Mouse (Mus musculus): ENCODE results near the gene Kctd21. TPM values are rescaled to one million over a fixed set of nuclear protein-coding genes. Genes with fewer than 3 reads are reported as not detected.
A peak's percentile ranks its signal among the peaks of the same experiment; 100 is the strongest.

Gene Kctd21
- polyA plus RNA-seq, 1 experiment from 2014 or later: 7.7 TPM

DNA sequence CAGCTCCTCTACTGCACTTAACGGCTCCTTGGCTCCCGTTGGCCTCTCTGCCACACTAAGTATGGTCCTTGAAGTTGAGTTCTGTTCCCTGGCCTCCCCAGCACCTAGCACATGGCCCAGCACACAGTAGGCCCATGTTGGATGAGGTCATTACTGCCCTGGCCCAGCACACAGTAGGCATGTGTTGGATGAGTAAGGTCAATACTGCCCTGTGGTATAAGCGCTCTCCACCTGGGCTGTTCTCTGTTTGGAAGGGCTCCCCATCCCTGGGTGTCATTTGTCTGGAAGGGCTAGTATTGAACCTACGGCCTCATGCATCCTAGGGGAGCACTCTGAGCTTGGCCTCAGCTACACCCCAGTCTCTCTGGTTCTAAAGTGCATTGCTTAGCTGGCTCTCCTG lies 4.8 kb upstream of the Kctd21 start:
- Histone ChIP-seq H3K4me1 (peaks cover 34% of the 10 kb centered on the region), H3K4me3 (no peak overlapping the region), H3K36me3 (peaks cover 2% of the 10 kb centered on the region; the same call in 1 of the 2 replicates), H3K27ac (no peak overlapping the region), H3K9me3 (replicated peaks) (no peaks in the 10 kb centered on the region), H3K27me3 (peaks cover 39% of the 10 kb centered on the region), H3K4me2 (replicated peaks) (no peak overlapping the region), H3K9ac (no peak overlapping the region)
- ATAC-seq (ENCODE audit: low FRiP score): no peak
- 87% methylated on average over 4 of the region's 4 CpGs for WGBS

DNA sequence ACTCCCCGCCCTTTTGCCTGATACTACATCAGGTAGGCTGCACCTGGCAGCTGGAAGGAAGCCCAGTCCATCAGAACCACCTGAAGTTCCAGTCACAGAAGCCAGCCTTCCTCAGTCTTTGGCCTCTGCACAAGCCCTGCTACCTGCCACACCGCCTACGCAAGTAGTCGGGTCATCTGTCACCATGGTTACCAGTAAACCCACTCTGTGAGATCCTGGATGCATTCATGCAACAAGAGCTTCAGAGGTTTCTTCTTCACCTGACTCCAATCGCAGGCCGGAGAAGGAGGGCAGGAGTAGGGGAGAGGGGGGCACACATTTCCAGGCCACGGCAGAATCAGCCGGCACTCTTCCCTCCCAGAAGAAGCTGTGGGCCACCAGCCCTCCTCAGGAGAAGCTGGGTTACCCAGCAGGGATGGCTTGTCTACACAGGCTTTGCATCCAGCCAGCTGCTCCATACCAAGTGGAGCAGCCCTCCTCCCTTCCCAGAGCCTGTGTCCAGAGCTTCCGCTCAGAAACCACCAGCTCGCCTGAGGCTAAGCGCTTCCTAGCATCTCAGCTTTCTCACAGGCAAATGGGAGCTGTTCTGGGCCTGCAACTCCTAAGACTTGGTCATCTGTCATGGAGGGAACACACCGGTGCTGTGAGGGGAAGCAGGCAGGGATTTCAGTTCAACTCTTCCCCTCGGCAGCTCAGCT lies 3.1 kb upstream of the Kctd21 start:
- Histone ChIP-seq H3K27me3 (peaks cover 35% of the 10 kb centered on the region), H3K27ac (no peak overlapping the region), H3K36me3 (peaks cover 1% of the 10 kb centered on the region; the same call in 1 of the 2 replicates), H3K4me2 (replicated peaks) (no peak overlapping the region), H3K4me3 (no peak overlapping the region), H3K9ac (no peak overlapping the region), H3K4me1 (peaks cover 41% of the 10 kb centered on the region), H3K9me3 (replicated peaks) (no peaks in the 10 kb centered on the region)
- ATAC-seq (ENCODE audit: low FRiP score): no peak
- 73% methylated on average over 13 of the region's 13 CpGs for WGBS

GRCm38 (mm10) chr7:97329676-97330075 lies 2.5 kb upstream of the Kctd21 start:
- Histone ChIP-seq H3K9ac (no peak overlapping the region), H3K9me3 (replicated peaks) (no peaks in the 10 kb centered on the region), H3K36me3 (no peaks in the 10 kb centered on the region), H3K4me3 (no peak overlapping the region), H3K4me1 (peaks cover 41% of the 10 kb centered on the region), H3K27ac (no peak overlapping the region), H3K27me3 (peaks cover 29% of the 10 kb centered on the region), H3K4me2 (replicated peaks) (no peak overlapping the region)
- ATAC-seq (ENCODE audit: low FRiP score): no peak
- 88% methylated on average over 3 of the region's 3 CpGs for WGBS

DNA sequence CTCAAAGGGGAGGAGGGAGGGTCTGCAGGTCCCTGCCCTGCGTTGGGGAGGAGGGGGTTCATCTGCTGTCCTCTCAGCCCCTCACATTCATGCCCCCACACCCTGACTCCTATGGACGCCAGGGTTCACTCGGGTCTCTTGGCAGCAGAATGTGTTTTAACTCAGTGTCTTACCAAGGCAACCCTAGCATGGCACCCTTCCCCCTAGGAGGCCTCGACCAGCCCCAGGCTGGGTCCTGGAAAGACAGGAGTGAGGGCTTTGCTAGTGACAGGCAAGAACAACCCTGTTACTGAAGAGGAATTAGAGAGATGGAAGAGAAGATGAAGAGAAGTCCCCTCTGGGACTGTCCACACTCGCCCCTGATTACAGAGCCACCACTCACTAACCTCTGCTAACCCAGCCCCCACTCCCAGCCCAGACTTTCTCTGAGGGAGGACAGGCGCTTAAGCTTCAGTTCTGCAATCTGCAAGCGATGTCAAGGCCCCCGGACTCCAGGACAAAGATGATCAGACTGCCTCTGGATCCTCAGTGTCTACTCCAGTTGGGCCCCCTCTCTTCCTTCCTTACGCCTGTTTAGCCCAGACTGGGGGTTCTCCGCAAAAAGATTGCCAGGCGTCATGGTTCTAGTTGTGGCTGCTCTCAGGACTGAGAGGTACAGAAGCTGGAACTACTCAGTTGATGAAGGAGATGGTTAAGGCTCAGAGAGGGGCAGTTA lies 1.0 kb upstream of the Kctd21 start:
- 66% methylated on average over 11 of the region's 11 CpGs for WGBS
- H3K4me1 ChIP-seq: peaks cover 33% of the 10 kb centered on the region
- no peak overlapping the region for H3K27ac ChIP-seq
- H3K27me3 ChIP-seq: peaks cover 15% of the 10 kb centered on the region
- no peaks in the 10 kb centered on the region for H3K9me3 ChIP-seq (replicated peaks)
- peak overlapping the region; percentile 75 for H3K4me3 ChIP-seq
- peak overlapping the region; percentile 74 for H3K4me2 ChIP-seq (replicated peaks)
- no peaks in the 10 kb centered on the region for H3K36me3 ChIP-seq
- no peak for ATAC-seq (ENCODE audit: low FRiP score)
- peak overlapping the region; percentile 76 for H3K9ac ChIP-seq

DNA sequence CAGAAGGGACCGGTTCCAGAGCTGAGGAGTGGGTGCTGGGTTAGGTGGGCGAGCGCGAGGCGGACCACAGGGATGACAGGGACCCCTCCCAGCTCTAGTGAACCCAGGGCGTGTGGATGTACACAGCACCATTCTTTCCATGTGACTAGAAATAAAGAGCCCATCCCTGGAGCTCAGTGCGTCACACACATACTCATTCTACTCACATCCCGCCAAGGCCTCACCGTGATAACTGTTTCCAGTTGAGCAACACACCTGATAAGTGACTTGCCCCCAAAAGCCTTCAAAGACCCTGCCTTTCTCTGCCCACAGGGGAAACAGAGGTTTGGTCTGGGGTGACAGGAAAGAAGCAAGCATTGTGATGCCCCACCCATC lies 527 bp downstream of the Kctd21 start:
- no peak for ATAC-seq (ENCODE audit: low FRiP score)

GRCm38 (mm10) chr7:97333113-97333898 lies 1.2 kb downstream of the Kctd21 start:
- Histone ChIP-seq H3K4me2 (replicated peaks) (peak overlapping the region; percentile 74), H3K9ac (peak overlapping the region; percentile 75; the same call in 1 of the 2 replicates), H3K27ac (no peak overlapping the region), H3K9me3 (replicated peaks) (no peaks in the 10 kb centered on the region), H3K27me3 (no peaks in the 10 kb centered on the region), H3K4me3 (peak overlapping the region; percentile 75), H3K4me1 (peaks cover 33% of the 10 kb centered on the region), H3K36me3 (no peaks in the 10 kb centered on the region)
- no peak for ATAC-seq (ENCODE audit: low FRiP score)
- 87% methylated on average over 6 of the region's 6 CpGs for WGBS

More for the DNA sequence above, 527 bp downstream of the Kctd21 start:
- Histone ChIP-seq H3K27me3 (no peaks in the 10 kb centered on the region), H3K4me2 (replicated peaks) (peak overlapping the region; percentile 74), H3K9ac (peak overlapping the region; percentile 75), H3K4me1 (peaks cover 33% of the 10 kb centered on the region), H3K9me3 (replicated peaks) (no peaks in the 10 kb centered on the region), H3K27ac (no peak overlapping the region), H3K36me3 (no peaks in the 10 kb centered on the region), H3K4me3 (peak overlapping the region; percentile 75)
- 1% methylated on average over 9 of the region's 9 CpGs for WGBS

DNA sequence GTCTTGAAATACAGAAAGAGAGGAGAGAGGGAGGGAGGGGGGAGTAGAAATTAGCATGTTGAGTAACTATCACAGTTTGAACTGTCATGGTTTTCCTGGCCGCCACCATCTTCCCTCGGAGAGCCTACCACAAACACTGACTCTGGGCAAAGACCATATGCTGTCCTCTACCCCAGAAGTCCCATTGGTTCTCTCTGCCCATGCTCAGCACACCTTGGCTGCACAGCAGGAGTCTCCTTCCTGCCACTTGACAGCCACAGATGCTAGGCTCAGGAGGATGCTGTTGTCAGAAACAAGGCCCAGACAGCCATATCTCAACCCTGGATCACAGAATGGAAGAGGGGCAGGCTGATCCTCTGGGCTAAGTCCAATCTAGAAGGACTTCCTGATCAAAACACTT lies 2.3 kb downstream of the Kctd21 start:
- no peak overlapping the region for H3K9ac ChIP-seq
- no peak overlapping the region for H3K27ac ChIP-seq
- H3K36me3 ChIP-seq: no peaks in the 10 kb centered on the region
- no peaks in the 10 kb centered on the region for H3K27me3 ChIP-seq
- H3K4me1 ChIP-seq: peaks cover 27% of the 10 kb centered on the region
- H3K4me2 ChIP-seq (replicated peaks): no peak overlapping the region
- no peaks in the 10 kb centered on the region for H3K9me3 ChIP-seq (replicated peaks)
- 88% methylated on average over 2 of the region's 2 CpGs for WGBS
- ATAC-seq (ENCODE audit: low FRiP score): no peak
- no peak overlapping the region for H3K4me3 ChIP-seq

GRCm38 (mm10) chr7:97336678-97337077 lies 4.6 kb downstream of the Kctd21 start:
- Histone ChIP-seq H3K4me2 (replicated peaks) (no peak overlapping the region), H3K9ac (no peak overlapping the region), H3K36me3 (no peaks in the 10 kb centered on the region), H3K4me1 (peaks cover 8% of the 10 kb centered on the region), H3K9me3 (replicated peaks) (no peaks in the 10 kb centered on the region), H3K4me3 (no peak overlapping the region), H3K27me3 (no peaks in the 10 kb centered on the region), H3K27ac (no peak overlapping the region)
- WGBS: 81% methylated on average over 1 of the region's 1 CpGs
- ATAC-seq (ENCODE audit: low FRiP score): no peak

- Histone ChIP-seq H3K9ac (no peak overlapping the region), H3K4me3 (no peak overlapping the region), H3K27ac (no peak overlapping the region), H3K4me2 (replicated peaks) (no peak overlapping the region), H3K27me3 (no peaks in the 10 kb centered on the region), H3K9me3 (replicated peaks) (no peaks in the 10 kb centered on the region), H3K4me1 (no peaks in the 10 kb centered on the region), H3K36me3 (no peaks in the 10 kb centered on the region)
- ATAC-seq (ENCODE audit: low FRiP score): no peak
- WGBS: 86% methylated on average over 4 of the region's 4 CpGs
Measured at GRCm38 (mm10) chr7:97338593-97338992, 6.5 kb downstream of the Kctd21 start.

- Histone ChIP-seq H3K9ac (no peak overlapping the region), H3K4me3 (no peak overlapping the region), H3K27me3 (no peaks in the 10 kb centered on the region), H3K4me1 (no peaks in the 10 kb centered on the region), H3K4me2 (replicated peaks) (no peak overlapping the region), H3K27ac (no peak overlapping the region), H3K9me3 (replicated peaks) (no peaks in the 10 kb centered on the region), H3K36me3 (no peaks in the 10 kb centered on the region)
- WGBS: 91% methylated on average over 7 of the region's 7 CpGs
- ATAC-seq (ENCODE audit: low FRiP score): no peak
Measured at GRCm38 (mm10) chr7:97339623-97340022, 7.5 kb downstream of the Kctd21 start.

DNA sequence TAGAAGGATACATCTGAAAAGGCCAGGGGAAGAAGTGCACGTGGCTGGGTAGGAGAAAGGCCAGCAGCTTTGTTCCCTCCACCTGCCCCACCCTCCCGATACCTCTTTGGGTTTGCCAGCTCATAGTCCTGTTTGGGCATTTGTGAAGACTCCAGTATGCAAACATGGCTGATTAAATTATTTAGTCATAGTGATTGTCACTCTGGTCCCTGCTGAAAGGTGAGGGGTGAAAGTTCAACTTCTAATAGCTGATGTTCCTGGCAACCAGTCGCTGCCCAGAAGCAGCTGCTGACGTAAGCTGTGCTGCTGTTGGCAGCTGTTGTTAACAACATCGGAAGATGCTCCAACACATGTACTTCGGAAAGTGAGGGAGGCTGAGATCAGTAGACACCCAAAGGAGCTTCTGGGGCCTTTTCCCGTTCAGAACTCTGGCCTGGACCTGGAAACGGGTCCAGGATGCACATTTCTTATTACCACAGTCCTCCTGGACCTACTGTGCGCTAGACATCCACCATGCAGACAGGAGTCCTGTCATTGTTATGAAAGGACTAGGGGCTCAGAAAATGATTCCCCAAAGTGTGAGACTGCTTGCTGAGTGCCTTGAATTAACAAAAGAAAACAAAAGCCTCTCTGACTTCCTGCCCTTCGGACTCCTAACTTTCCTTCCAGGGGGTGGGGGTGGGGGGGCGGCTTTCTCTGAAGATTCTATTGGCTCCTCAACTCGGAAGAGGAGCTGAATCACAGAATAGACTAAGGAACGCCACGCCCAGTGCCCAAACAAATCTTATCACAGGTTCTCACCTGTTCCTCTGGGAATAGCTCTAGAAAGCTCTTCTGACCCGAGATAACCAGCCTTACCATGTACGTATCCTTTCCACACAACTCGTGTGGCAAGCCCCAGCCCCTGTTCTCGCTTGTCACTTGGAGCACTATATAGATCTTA lies 9.1 kb downstream of the Kctd21 start:
- Histone ChIP-seq H3K27me3 (no peaks in the 10 kb centered on the region), H3K4me1 (peaks cover 3% of the 10 kb centered on the region; the same call in 1 of the 2 replicates), H3K27ac (no peak overlapping the region), H3K4me3 (no peak overlapping the region), H3K9me3 (replicated peaks) (no peaks in the 10 kb centered on the region), H3K4me2 (replicated peaks) (no peak overlapping the region), H3K9ac (no peak overlapping the region), H3K36me3 (no peaks in the 10 kb centered on the region)
- no peak for ATAC-seq (ENCODE audit: low FRiP score)
- WGBS: 66% methylated on average over 18 of the region's 18 CpGs
